Mouse (Mus musculus): Measurements from ENCODE around the gene Tcf3.

- TF ChIP-seq POLR2A (IDR thresholded peaks at IDR 0.05; ENCODE audit: insufficient read length, low read depth) (no peak), CEBPB (IDR thresholded peaks at IDR 0.05; ENCODE audit: insufficient read depth, poor library complexity, severe bottlenecking) (no peak), MYOD1 (IDR thresholded peaks at IDR 0.05; ENCODE audit: control insufficient read depth in 1 of 3, insufficient read length in 2 of 3, low read depth in 2 of 3) (no peak), TCF12 (IDR thresholded peaks at IDR 0.05; ENCODE audit: insufficient read depth, poor library complexity, severe bottlenecking) (no peak), TCF3 (IDR thresholded peaks at IDR 0.05; ENCODE audit: insufficient read length, low read depth) (no peak), E2F4 (IDR thresholded peaks at IDR 0.05; ENCODE audit: insufficient read depth) (no peak)
Observed at GRCm38 (mm10) chr10:80389185-80389708, 44.2 kb downstream of the Tcf3 start.
